Mouse (Mus musculus) lung, postnatal 0 days (tissue): Measurements from ENCODE around the gene Atg4b.

ENCODE experiments used
- CTCF ChIP-seq: IDR thresholded peaks from 2 replicates; pipeline ENCODE4 v1.5.1; 2016; ENCODE audit warnings: antibody characterized with exemption, mild to moderate bottlenecking
- EP300 ChIP-seq: IDR thresholded peaks from 2 replicates; pipeline ENCODE4 v1.6.1; 2016; ENCODE audit warnings: antibody characterized with exemption, mild to moderate bottlenecking, control low read depth

- TF ChIP-seq CTCF (no peak), EP300 (no peak)
These were observed 75.2 kb downstream of the Atg4b start for GRCm38 (mm10) chr1:93826540-93826835.
